Mouse (Mus musculus): Measurements from ENCODE around the gene Fgf3. TPM values are rescaled to one million over a fixed set of nuclear protein-coding genes. Genes with fewer than 3 reads are reported as not detected.
A peak's percentile ranks its signal among the peaks of the same experiment; 100 is the strongest.

Gene Fgf3
- polyA plus RNA-seq (2011; ENCODE audit: insufficient read depth, insufficient read length, low read depth, missing spikeins): 0.43 and 0.78 TPM in 2 replicates

DNA sequence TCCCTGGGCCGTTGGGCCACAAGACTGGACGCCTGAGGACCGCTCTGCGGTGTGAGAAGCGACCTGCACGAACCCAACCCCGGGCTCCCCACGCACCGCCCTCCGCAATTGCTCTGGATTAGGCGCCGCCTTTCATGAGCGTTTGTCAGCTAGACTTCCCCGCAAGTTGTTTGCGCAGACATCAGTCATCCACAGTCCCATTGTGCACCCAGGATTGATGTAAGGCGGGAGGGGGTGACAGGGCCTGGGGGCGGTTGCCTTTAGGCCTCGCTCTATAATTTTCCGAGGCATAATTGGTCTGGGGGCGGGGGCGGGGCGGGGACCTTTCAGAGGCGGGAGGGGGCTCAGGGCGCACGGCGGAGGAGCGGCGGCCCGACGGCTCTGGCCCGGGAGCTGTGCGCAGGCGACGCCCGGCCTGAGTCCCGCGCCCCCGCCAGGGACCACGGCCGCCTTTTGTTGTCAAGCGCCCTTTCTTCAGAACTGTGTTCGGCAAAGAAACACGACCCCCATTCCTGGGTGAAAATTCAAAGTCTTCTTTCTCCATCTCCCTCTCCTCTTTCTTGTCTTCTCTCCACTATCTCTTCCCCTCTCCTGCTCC lies at the start of gene Fgf3:
Gene Fgf3, plus strand, starts transcription at position 193 of the 598 bp plus-strand sequence.
- H3K27me3 ChIP-seq (ENCODE audit: control insufficient read depth, insufficient read depth, low read length, poor library complexity, severe bottlenecking): peaks cover 11% of the 10 kb centered on the region
- no peak within 1 kb of the TSS for H3K27ac ChIP-seq (ENCODE audit: insufficient read depth, low read length)
- no peak for TF ChIP-seq EP300 (IDR thresholded peaks at IDR 0.05; ENCODE audit: insufficient read depth, low read depth, low read length)
- TF ChIP-seq POLR2A (IDR thresholded peaks at IDR 0.05; ENCODE audit: insufficient read depth, low read length): no peak
- TF ChIP-seq CTCF (IDR thresholded peaks at IDR 0.05; ENCODE audit: low read depth, low read length): no peak
- no peaks in the 10 kb centered on the region for H3K9me3 ChIP-seq (replicated peaks; ENCODE audit: control insufficient read depth, insufficient read depth, low read length, poor library complexity, severe bottlenecking)
- H3K4me1 ChIP-seq (ENCODE audit: control insufficient read depth, insufficient read depth, low read length): no peaks in the 10 kb centered on the region
- H3K9ac ChIP-seq (ENCODE audit: low read depth, poor library complexity, severe bottlenecking): peak within 1 kb of the TSS; percentile 62
- peak within 1 kb of the TSS; percentile 51 for H3K4me3 ChIP-seq (ENCODE audit: low read depth, low read length)
- H3K36me3 ChIP-seq (ENCODE audit: control insufficient read depth, insufficient read depth, low read length, poor library complexity, severe bottlenecking): no peaks in the 10 kb centered on the region

DNA sequence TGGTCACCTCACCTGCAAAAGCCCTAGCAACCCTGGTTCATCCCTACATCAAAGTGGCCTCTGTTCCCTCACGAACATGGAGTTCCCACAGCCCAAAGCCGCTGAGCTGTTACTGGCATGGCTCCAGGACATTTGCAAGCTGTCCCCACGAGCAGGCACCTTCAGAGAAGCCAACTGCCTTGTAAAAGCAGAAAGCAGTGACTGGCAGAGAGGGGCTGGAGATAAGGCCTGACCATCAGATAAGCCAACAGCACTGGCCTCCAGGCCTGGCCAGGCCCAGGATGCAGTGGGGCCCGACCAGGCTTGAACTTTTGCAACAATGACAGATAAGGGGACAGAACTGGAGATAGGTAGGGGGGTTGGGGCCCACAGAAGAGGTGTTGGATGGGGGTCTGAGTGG lies 49.3 kb upstream of the Fgf3 start:
- Histone ChIP-seq H3K27ac (ENCODE audit: insufficient read depth, low read length) (no peak overlapping the region), H3K36me3 (ENCODE audit: control insufficient read depth, insufficient read depth, low read length, poor library complexity, severe bottlenecking) (no peaks in the 10 kb centered on the region), H3K4me3 (ENCODE audit: low read depth, low read length) (no peak overlapping the region), H3K27me3 (ENCODE audit: control insufficient read depth, insufficient read depth, low read length, poor library complexity, severe bottlenecking) (no peaks in the 10 kb centered on the region), H3K9me3 (replicated peaks; ENCODE audit: control insufficient read depth, insufficient read depth, low read length, poor library complexity, severe bottlenecking) (no peaks in the 10 kb centered on the region), H3K4me1 (ENCODE audit: control insufficient read depth, insufficient read depth, low read length) (no peaks in the 10 kb centered on the region), H3K9ac (ENCODE audit: low read depth, poor library complexity, severe bottlenecking) (no peak overlapping the region)
- TF ChIP-seq POLR2A (IDR thresholded peaks at IDR 0.05; ENCODE audit: insufficient read depth, low read length): no peak
- no peak for TF ChIP-seq CTCF (IDR thresholded peaks at IDR 0.05; ENCODE audit: low read depth, low read length)
- no peak for TF ChIP-seq EP300 (IDR thresholded peaks at IDR 0.05; ENCODE audit: insufficient read depth, low read depth, low read length)

DNA sequence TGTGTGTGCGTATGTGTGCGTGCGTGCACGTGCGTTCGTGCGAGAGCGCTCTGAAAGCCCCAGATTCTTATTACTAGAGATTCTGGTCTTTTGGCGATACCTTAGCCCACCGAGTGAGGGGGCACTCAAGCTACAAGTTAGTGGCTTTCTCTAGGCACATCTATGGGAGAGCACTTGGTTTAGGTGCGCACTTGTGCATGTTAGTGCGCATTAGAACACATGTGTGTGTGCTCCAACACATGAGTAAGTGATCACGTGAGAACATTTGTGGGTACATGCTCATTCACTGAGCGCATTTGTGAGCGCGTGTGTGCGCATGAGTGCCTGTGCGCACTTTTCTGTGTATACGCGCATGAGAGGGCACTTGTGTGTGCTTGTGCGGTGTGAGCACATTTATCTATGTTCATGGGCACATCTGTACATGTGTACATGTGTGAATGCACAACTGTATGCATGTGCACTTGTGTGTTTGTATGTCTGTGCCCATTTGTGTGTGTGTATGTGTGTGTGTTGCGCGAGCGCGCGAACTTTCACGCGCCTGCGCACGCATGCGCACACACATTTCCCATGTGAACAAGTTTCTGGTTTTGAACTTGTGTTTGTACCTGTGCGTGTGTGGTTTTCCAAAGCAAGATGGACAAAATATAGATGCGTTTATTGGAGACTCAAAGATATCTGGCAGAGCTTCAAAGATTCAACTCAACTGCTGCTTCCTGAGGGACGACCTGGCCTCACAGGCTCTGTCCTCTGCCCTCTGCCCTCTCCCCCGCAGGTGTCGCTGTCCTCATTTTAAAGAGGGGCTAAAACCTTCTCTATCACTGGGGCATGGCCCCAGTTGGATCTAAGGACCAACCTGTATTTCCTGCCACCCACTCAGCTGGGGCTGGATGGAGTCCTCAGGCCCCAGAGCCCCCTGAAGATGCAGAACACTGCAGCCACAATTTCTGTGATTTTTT lies 48.0 kb upstream of the Fgf3 start:
- H3K4me3 ChIP-seq (ENCODE audit: low read depth, low read length): peak overlapping the region; percentile 54
- no peaks in the 10 kb centered on the region for H3K36me3 ChIP-seq (ENCODE audit: control insufficient read depth, insufficient read depth, low read length, poor library complexity, severe bottlenecking)
- H3K9ac ChIP-seq (ENCODE audit: low read depth, poor library complexity, severe bottlenecking): no peak overlapping the region
- no peaks in the 10 kb centered on the region for H3K4me1 ChIP-seq (ENCODE audit: control insufficient read depth, insufficient read depth, low read length)
- no peak overlapping the region for H3K27ac ChIP-seq (ENCODE audit: insufficient read depth, low read length)
- no peaks in the 10 kb centered on the region for H3K27me3 ChIP-seq (ENCODE audit: control insufficient read depth, insufficient read depth, low read length, poor library complexity, severe bottlenecking)
- no peaks in the 10 kb centered on the region for H3K9me3 ChIP-seq (replicated peaks; ENCODE audit: control insufficient read depth, insufficient read depth, low read length, poor library complexity, severe bottlenecking)
- TF ChIP-seq EP300 (IDR thresholded peaks at IDR 0.05; ENCODE audit: insufficient read depth, low read depth, low read length) (0 out of 2 replicates have a peak, but pooled peaks have one; percentile 22), POLR2A (IDR thresholded peaks at IDR 0.05; ENCODE audit: insufficient read depth, low read length) (no peak), CTCF (IDR thresholded peaks at IDR 0.05; ENCODE audit: low read depth, low read length) (peak; percentile 77)

DNA sequence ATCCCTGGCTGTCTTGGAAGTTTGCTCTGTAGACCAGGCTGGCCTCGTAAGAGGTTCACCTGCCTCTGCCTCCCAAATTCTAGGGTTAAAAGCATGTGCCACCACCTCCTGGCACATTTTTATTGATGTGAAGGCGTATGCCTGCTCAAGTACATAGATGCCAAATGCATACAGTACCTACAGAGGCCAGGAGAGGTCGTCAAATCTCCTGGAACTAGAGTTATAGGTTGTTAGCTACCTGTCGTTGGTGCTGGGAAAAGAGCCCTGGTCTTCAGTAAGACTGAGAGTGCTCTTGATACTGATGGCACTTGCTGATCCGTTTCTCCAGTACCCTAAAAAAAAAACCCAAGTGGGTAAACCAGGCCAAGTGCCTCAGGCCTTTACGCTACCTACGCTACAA lies 46.5 kb upstream of the Fgf3 start:
- Histone ChIP-seq H3K27ac (ENCODE audit: insufficient read depth, low read length) (no peak overlapping the region), H3K27me3 (ENCODE audit: control insufficient read depth, insufficient read depth, low read length, poor library complexity, severe bottlenecking) (no peaks in the 10 kb centered on the region)

DNA sequence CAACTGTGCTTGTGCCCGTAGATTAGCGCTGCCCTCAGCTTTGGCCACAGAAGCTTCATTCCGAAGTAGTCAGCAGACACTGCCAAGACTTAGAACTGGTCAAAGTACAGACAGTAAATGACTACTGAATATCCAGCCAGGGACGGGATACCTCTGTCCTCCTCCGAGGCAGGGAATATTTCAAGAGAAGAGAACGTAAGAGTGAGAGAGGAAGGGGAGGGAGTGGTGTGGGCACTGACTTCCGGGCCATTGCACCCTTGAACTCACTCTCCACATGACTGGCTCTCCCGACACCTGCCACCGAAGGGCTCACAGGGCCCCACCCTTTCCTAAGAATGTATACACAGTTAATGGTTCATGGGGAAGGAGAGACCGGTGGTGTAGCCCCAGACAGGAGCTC lies 44.6 kb upstream of the Fgf3 start:
- H3K4me3 ChIP-seq (ENCODE audit: low read depth, low read length): no peak overlapping the region
- no peak overlapping the region for H3K9ac ChIP-seq (ENCODE audit: low read depth, poor library complexity, severe bottlenecking)
- no peaks in the 10 kb centered on the region for H3K27me3 ChIP-seq (ENCODE audit: control insufficient read depth, insufficient read depth, low read length, poor library complexity, severe bottlenecking)
- H3K36me3 ChIP-seq (ENCODE audit: control insufficient read depth, insufficient read depth, low read length, poor library complexity, severe bottlenecking): no peaks in the 10 kb centered on the region
- TF ChIP-seq POLR2A (IDR thresholded peaks at IDR 0.05; ENCODE audit: insufficient read depth, low read length): no peak
- no peak for TF ChIP-seq CTCF (IDR thresholded peaks at IDR 0.05; ENCODE audit: low read depth, low read length)
- TF ChIP-seq EP300 (IDR thresholded peaks at IDR 0.05; ENCODE audit: insufficient read depth, low read depth, low read length): no peak
- H3K27ac ChIP-seq (ENCODE audit: insufficient read depth, low read length): no peak overlapping the region
- no peaks in the 10 kb centered on the region for H3K9me3 ChIP-seq (replicated peaks; ENCODE audit: control insufficient read depth, insufficient read depth, low read length, poor library complexity, severe bottlenecking)
- no peaks in the 10 kb centered on the region for H3K4me1 ChIP-seq (ENCODE audit: control insufficient read depth, insufficient read depth, low read length)

More for the DNA sequence above, 46.5 kb upstream of the Fgf3 start:
- TF ChIP-seq CTCF (IDR thresholded peaks at IDR 0.05; ENCODE audit: low read depth, low read length) (no peak), EP300 (IDR thresholded peaks at IDR 0.05; ENCODE audit: insufficient read depth, low read depth, low read length) (no peak), POLR2A (IDR thresholded peaks at IDR 0.05; ENCODE audit: insufficient read depth, low read length) (no peak)
- Histone ChIP-seq H3K9ac (ENCODE audit: low read depth, poor library complexity, severe bottlenecking) (no peak overlapping the region), H3K9me3 (replicated peaks; ENCODE audit: control insufficient read depth, insufficient read depth, low read length, poor library complexity, severe bottlenecking) (no peaks in the 10 kb centered on the region), H3K4me3 (ENCODE audit: low read depth, low read length) (no peak overlapping the region), H3K4me1 (ENCODE audit: control insufficient read depth, insufficient read depth, low read length) (no peaks in the 10 kb centered on the region), H3K36me3 (ENCODE audit: control insufficient read depth, insufficient read depth, low read length, poor library complexity, severe bottlenecking) (no peaks in the 10 kb centered on the region)
